Mouse (Mus musculus): ENCODE data around the gene Spata1.
"Not testable (repeated sequence)": the region's sequence is repeated elsewhere in the genome, so short reads cannot be mapped to it uniquely, and the experiment has no call there.

The Spata1 gene

GRCm38 (mm10) chr3:146451375-146451774, 48.2 kb downstream of the Spata1 start:
- peak; percentile 47 for DNase-seq (ENCODE audit: low read depth, low spot score)

GRCm38 (mm10) chr3:146450371-146450841, 49.1 kb downstream of the Spata1 start:
- peak; percentile 94 for DNase-seq (ENCODE audit: low read depth, low spot score)

GRCm38 (mm10) chr3:146449745-146450250, 49.8 kb downstream of the Spata1 start, which contains the start of gene Ctbs:
Gene Ctbs (plus strand): TSS chr3:146449795.
- DNase-seq (ENCODE audit: low read depth, low spot score) = no peak

GRCm38 (mm10) chr3:146448969-146449368, 50.6 kb downstream of the Spata1 start:
- no peak for DNase-seq (ENCODE audit: low read depth, low spot score)

- no peak for DNase-seq (ENCODE audit: low read depth, low spot score)
Measured at GRCm38 (mm10) chr3:146448372-146448771, 51.2 kb downstream of the Spata1 start.

- no peak for DNase-seq (ENCODE audit: low read depth, low spot score)
Measured at GRCm38 (mm10) chr3:146447598-146447997, 52.0 kb downstream of the Spata1 start.

- DNase-seq (ENCODE audit: low read depth, low spot score) = no peak
Measured at GRCm38 (mm10) chr3:146447156-146447555, 52.4 kb downstream of the Spata1 start.

- DNase-seq (ENCODE audit: low read depth, low spot score) = no peak
Measured at GRCm38 (mm10) chr3:146444880-146445279, 54.7 kb downstream of the Spata1 start.

- DNase-seq (ENCODE audit: low read depth, low spot score) = no peak
Measured at GRCm38 (mm10) chr3:146443380-146443779, 56.2 kb downstream of the Spata1 start.

GRCm38 (mm10) chr3:146442936-146443335, 56.6 kb downstream of the Spata1 start:
- no peak for DNase-seq (ENCODE audit: low read depth, low spot score)

GRCm38 (mm10) chr3:146442484-146442883, 57.1 kb downstream of the Spata1 start:
- DNase-seq (ENCODE audit: low read depth, low spot score) = no peak

GRCm38 (mm10) chr3:146440422-146440821, 59.1 kb downstream of the Spata1 start:
- DNase-seq (ENCODE audit: low read depth, low spot score) = no peak

GRCm38 (mm10) chr3:146440011-146440410, 59.5 kb downstream of the Spata1 start:
- DNase-seq (ENCODE audit: low read depth, low spot score) = no peak

GRCm38 (mm10) chr3:146436114-146436513, 63.4 kb downstream of the Spata1 start:
- no peak for DNase-seq (ENCODE audit: low read depth, low spot score)

- no peak for DNase-seq (ENCODE audit: low read depth, low spot score)
Measured at GRCm38 (mm10) chr3:146435533-146435932, 64.0 kb downstream of the Spata1 start.

GRCm38 (mm10) chr3:146434686-146435085, 64.9 kb downstream of the Spata1 start:
- no peak for DNase-seq (ENCODE audit: low read depth, low spot score)

- no peak for DNase-seq (ENCODE audit: low read depth, low spot score)
Measured at GRCm38 (mm10) chr3:146433681-146434350, 65.7 kb downstream of the Spata1 start.

- not testable (repeated sequence) for DNase-seq (ENCODE audit: low read depth, low spot score)
Measured at GRCm38 (mm10) chr3:146433063-146433462, 66.5 kb downstream of the Spata1 start.

GRCm38 (mm10) chr3:146426489-146426888, 73.1 kb downstream of the Spata1 start:
- DNase-seq (ENCODE audit: low read depth, low spot score) = peak; percentile 77

- DNase-seq (ENCODE audit: low read depth, low spot score) = no peak
Measured at GRCm38 (mm10) chr3:146425902-146426301, 73.7 kb downstream of the Spata1 start.

- peak; percentile 27 for DNase-seq (ENCODE audit: low read depth, low spot score)
Measured at GRCm38 (mm10) chr3:146424306-146424900, 75.2 kb downstream of the Spata1 start.

GRCm38 (mm10) chr3:146423710-146424109, 75.8 kb downstream of the Spata1 start:
- DNase-seq (ENCODE audit: low read depth, low spot score) = peak; percentile 60

GRCm38 (mm10) chr3:146421787-146422186, 77.8 kb downstream of the Spata1 start:
- DNase-seq (ENCODE audit: low read depth, low spot score) = no peak

All from R1 (cell line).